ENCODE assay signal across 8 mouse cellular contexts in the genomic region with DNA sequence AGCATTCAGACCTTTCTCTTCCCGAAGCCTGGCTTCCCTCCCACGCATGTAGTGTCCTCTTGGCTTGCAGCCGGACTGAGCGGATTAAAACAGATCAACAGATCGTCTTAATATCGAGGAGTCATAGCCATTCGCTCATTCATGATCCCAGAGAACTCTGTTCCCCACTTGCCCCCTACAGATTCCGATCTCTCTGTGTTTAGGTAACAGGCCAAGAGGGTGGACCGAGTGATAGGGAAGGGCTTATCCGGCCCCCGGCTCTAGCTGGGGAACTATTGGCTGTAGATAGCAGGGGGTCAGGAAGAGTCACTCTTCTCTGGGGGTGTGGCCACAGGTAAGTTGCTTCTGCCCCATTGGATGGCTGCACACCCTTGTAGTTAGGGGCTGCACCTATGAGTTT.
DNase-seq lines count a peak whose midpoint lies in the region; TF ChIP-seq lines count a peak whose summit lies in the region.

No protein-coding gene starts in this region.

- no peak for TF ChIP-seq POLR2A in MEL (IDR thresholded peaks at IDR 0.05; ENCODE audit: control insufficient read depth in 1 of 2, insufficient read depth in 1 of 2, low read depth in 1 of 2, low read length in 2 of 2, poor library complexity in 1 of 2)
- no peak for TF ChIP-seq POLR2A in testis, adult 2 months (IDR thresholded peaks at IDR 0.05; ENCODE audit: control insufficient read depth, low read depth, low read length)

- TF ChIP-seq RAD21 in MEL (IDR thresholded peaks at IDR 0.05; ENCODE audit: low read depth, low read length), result no peak

- H3K4me1 ChIP-seq in MEL (ENCODE audit: control insufficient read depth in 1 of 2, insufficient read depth in 2 of 2, low read length in 2 of 2), result peaks cover 4% of the 10 kb centered on the region in 2 experiments
- H3K4me1 ChIP-seq in testis, adult 2 months (ENCODE audit: control insufficient read depth, insufficient read depth, low read length), result peaks cover 12% of the 10 kb centered on the region

- H3K9me3 ChIP-seq in MEL (replicated peaks; ENCODE audit: insufficient read depth, low read length), result no peaks in the 10 kb centered on the region

- no peak for TF ChIP-seq CTCF in MEL (IDR thresholded peaks at IDR 0.05 in 2 of 3, conservative IDR thresholded peaks at IDR 0.05 in 1 of 3; ENCODE audit: control insufficient read depth in 1 of 3, insufficient read depth in 1 of 3, low read depth in 2 of 3, low read length in 3 of 3, poor library complexity in 1 of 3, severe bottlenecking in 1 of 3)
- TF ChIP-seq CTCF in testis, adult 2 months (IDR thresholded peaks at IDR 0.05; ENCODE audit: control insufficient read depth, insufficient read depth, insufficient replicate concordance, low read depth, low read length), result no peak

- peaks cover 0 to 7% of the 10 kb centered on the region in 2 experiments; a peak in 3 of 4 replicates for H3K27me3 ChIP-seq in MEL (ENCODE audit: control insufficient read depth in 1 of 2, insufficient read depth in 2 of 2, low read length in 2 of 2)
- H3K27me3 ChIP-seq in testis, adult 2 months (ENCODE audit: control insufficient read depth, insufficient read depth, low read length), result no peaks in the 10 kb centered on the region

- peak overlapping the region; percentile 76 to 91 for H3K4me3 ChIP-seq in MEL (ENCODE audit: control insufficient read depth in 1 of 2, insufficient read depth in 1 of 2, low read depth in 2 of 2, low read length in 2 of 2)
- H3K4me3 ChIP-seq in testis, adult 2 months (ENCODE audit: control insufficient read depth, low read depth, low read length), result peak overlapping the region; percentile 36

- H3K79me2 ChIP-seq in MEL (ENCODE audit: control insufficient read depth, insufficient read depth, low read length, poor library complexity), result no peaks in the 10 kb centered on the region

- no peak overlapping the region for H3K27ac ChIP-seq in MEL (ENCODE audit: control insufficient read depth, low read depth, low read length)
- H3K27ac ChIP-seq in testis, adult 2 months (ENCODE audit: control insufficient read depth, insufficient read depth, low read depth, low read length), result peak overlapping the region; percentile 49; the same call in 1 of the 2 replicates

- TF ChIP-seq EP300 in MEL (IDR thresholded peaks at IDR 0.05; ENCODE audit: low read depth in 1 of 2, low read length in 2 of 2), result no peak

- DNase-seq in MEL (ENCODE audit: low read depth, low spot score), result peak; percentile 86
- peak; percentile 64 for DNase-seq in cerebellum, adult 9-10 months
- DNase-seq in heart, adult 8-10 months (ENCODE audit: low spot score), result peak; percentile 48
- peak; percentile 67 to 69 for DNase-seq in kidney, adult 8-10 months
- peak; percentile 22 for DNase-seq in lung, postnatal 10 days
- no peak for DNase-seq in thymus, postnatal 14 days
- DNase-seq in right cerebral cortex, postnatal 4 days, result no peak

- peaks cover 0 to 1% of the 10 kb centered on the region in 2 experiments; a peak in 2 of 4 replicates for H3K36me3 ChIP-seq in MEL (ENCODE audit: control insufficient read depth in 1 of 2, insufficient read depth in 2 of 2, low read length in 2 of 2)
- no peaks in the 10 kb centered on the region for H3K36me3 ChIP-seq in testis, adult 2 months (ENCODE audit: control insufficient read depth, insufficient read depth, low read length)

- peak overlapping the region; percentile 39 for H3K9ac ChIP-seq in MEL (ENCODE audit: control insufficient read depth, low read depth, low read length, poor library complexity, severe bottlenecking)

TF ChIP-seq in MEL, 35 proteins besides CTCF, POLR2A, EP300 and RAD21:
- TF ChIP-seq ZMIZ1 (IDR thresholded peaks at IDR 0.05; ENCODE audit: low read depth, low read length) (no peak), MEF2A (IDR thresholded peaks at IDR 0.05; ENCODE audit: extremely low read depth, insufficient replicate concordance, low read depth, low read length, poor library complexity, severe bottlenecking) (no peak), HCFC1 (IDR thresholded peaks at IDR 0.05; ENCODE audit: low read depth, low read length) (peak; percentile 21; the same call in 1 of the 2 replicates), NELFE (IDR thresholded peaks at IDR 0.05; ENCODE audit: low read depth, low read length) (no peak), MAZ (IDR thresholded peaks at IDR 0.05; ENCODE audit: low read depth, low read length) (peak; percentile 32; the same call in 1 of the 2 replicates), SMC3 (IDR thresholded peaks at IDR 0.05; ENCODE audit: low read depth, low read length) (no peak), GATA1 (IDR thresholded peaks at IDR 0.05; ENCODE audit: low read depth, low read length) (peak; percentile 50; the same call in 1 of the 2 replicates), ETS1 (IDR thresholded peaks at IDR 0.05; ENCODE audit: low read depth, low read length) (peak; percentile 1; the same call in 1 of the 2 replicates), ELF1 (IDR thresholded peaks at IDR 0.05; ENCODE audit: low read depth, low read length) (no peak), SIN3A (IDR thresholded peaks at IDR 0.05; ENCODE audit: low read length) (no peak), MAX (IDR thresholded peaks at IDR 0.05; ENCODE audit: low read length) (no peak), ZKSCAN1 (IDR thresholded peaks at IDR 0.05; ENCODE audit: low read depth, low read length) (no peak), ZNF384 (IDR thresholded peaks at IDR 0.05; ENCODE audit: low read depth, low read length) (no peak), E2F4 (IDR thresholded peaks at IDR 0.05; ENCODE audit: borderline replicate concordance, low read depth, low read length) (no peak), CHD2 (IDR thresholded peaks at IDR 0.05; ENCODE audit: low read length) (no peak), USF1 (IDR thresholded peaks at IDR 0.05; ENCODE audit: low read depth, low read length) (no peak), UBTF (IDR thresholded peaks at IDR 0.05; ENCODE audit: borderline replicate concordance, insufficient read depth, low read depth, low read length) (no peak), MAFK (IDR thresholded peaks at IDR 0.05; ENCODE audit: borderline replicate concordance, low read depth, low read length) (no peak), TAL1 (IDR thresholded peaks at IDR 0.05; ENCODE audit: low read length) (no peak), KAT2A (conservative IDR thresholded peaks at IDR 0.05; ENCODE audit: low read depth, low read length) (no peak), TCF12 (IDR thresholded peaks at IDR 0.05; ENCODE audit: low read depth, low read length) (0 out of 2 replicates have a peak, but pooled peaks have one; percentile 7), MXI1 (IDR thresholded peaks at IDR 0.05; ENCODE audit: low read depth, low read length) (no peak), BHLHE40 (IDR thresholded peaks at IDR 0.05; ENCODE audit: borderline replicate concordance, low read depth, low read length) (no peak), MYC (IDR thresholded peaks at IDR 0.05; ENCODE audit: low read depth, low read length) (no peak), MYB (IDR thresholded peaks at IDR 0.05; ENCODE audit: low read depth, low read length) (no peak), USF2 (IDR thresholded peaks at IDR 0.05; ENCODE audit: borderline replicate concordance in 1 of 2, insufficient read depth in 1 of 2, low read depth in 1 of 2, low read length in 2 of 2) (no peak), TBP (IDR thresholded peaks at IDR 0.05; ENCODE audit: low read depth, low read length) (no peak), CHD1 (IDR thresholded peaks at IDR 0.05; ENCODE audit: low read depth, low read length) (no peak)

Comparison
In these comparisons a context has a peak if more than half of its experiments do, and no peak if none do; other contexts are left out.
1. DNase-seq: peak in MEL (single experiment), cerebellum, adult 9-10 months (single experiment), heart, adult 8-10 months (single experiment), kidney, adult 8-10 months (2 of 2) and lung, postnatal 10 days (single experiment); none in thymus, postnatal 14 days (single experiment) and right cerebral cortex, postnatal 4 days (single experiment).